Mouse (Mus musculus) stomach, postnatal 0 days (tissue): Measurements from ENCODE around the gene Btbd9.

Source experiments
- CTCF ChIP-seq: IDR thresholded peaks from 2 replicates; pipeline ENCODE4 v1.5.1; 2016; ENCODE audit warnings: antibody characterized with exemption, low read depth, mild to moderate bottlenecking, moderate library complexity
- EP300 ChIP-seq: optimal IDR thresholded peaks from 2 replicates; pipeline ENCODE3; 2016; ENCODE audit warnings: antibody characterized with exemption

DNA sequence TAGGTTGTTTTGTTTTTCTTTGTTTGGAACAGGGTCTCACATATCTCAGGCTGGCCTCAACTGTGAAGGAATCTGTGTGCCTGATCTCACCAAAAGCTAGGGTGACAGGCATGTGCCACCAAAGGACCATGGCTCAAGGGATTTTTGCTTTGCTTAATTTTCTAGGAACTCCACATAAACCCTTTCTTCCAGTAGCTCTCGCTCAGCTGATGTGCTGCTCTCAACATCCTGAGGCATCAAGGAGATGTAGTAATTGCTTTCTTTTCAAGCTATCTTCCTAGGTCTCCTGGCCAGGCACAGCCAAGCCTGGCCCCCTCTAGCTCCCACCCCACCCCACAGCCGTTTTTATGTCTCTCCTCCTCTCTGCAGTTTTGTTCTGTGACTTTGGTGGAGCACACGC lies 231.3 kb downstream of the Btbd9 start:
- TF ChIP-seq EP300: no peak
- no peak for TF ChIP-seq CTCF
